Mouse (Mus musculus) frontal cortex, adult (tissue): ENCODE measurements around the gene Epha7.

Experiments used
- ATAC-seq: cut with Nextera tagmentation; 2 replicates; pipeline ENCODE4 v1.9.2; 2017; ENCODE audit warnings: mild to moderate bottlenecking, moderate library complexity, mixed read lengths; ENCODE audit not compliant: low TSS enrichment

The Epha7 gene

GRCm38 (mm10) chr4:28812691-28813289 is at the start of gene Epha7:
Gene Epha7, plus strand, starts transcription at chr4:28813131.
- ATAC-seq, result peak; percentile 88

- ATAC-seq, result no peak
Observed at GRCm38 (mm10) chr4:28783961-28784360, 29.0 kb upstream of the Epha7 start.

GRCm38 (mm10) chr4:28808800-28809199 is 4.1 kb upstream of the Epha7 start:
- ATAC-seq, result no peak

GRCm38 (mm10) chr4:28809703-28810102 is 3.2 kb upstream of the Epha7 start:
- ATAC-seq, result no peak

GRCm38 (mm10) chr4:28813551-28814475 is 882 bp downstream of the Epha7 start:
- ATAC-seq, result peak; percentile 9

- no peak for ATAC-seq
Observed at GRCm38 (mm10) chr4:28814476-28814815, 1.5 kb downstream of the Epha7 start.

- peak; percentile 46 for ATAC-seq
Observed at GRCm38 (mm10) chr4:28814816-28815620, 2.1 kb downstream of the Epha7 start.

- no peak for ATAC-seq
Observed at GRCm38 (mm10) chr4:28815621-28815920, 2.6 kb downstream of the Epha7 start.

- ATAC-seq, result no peak
Observed at GRCm38 (mm10) chr4:28823616-28824015, 10.7 kb downstream of the Epha7 start.

GRCm38 (mm10) chr4:28824616-28825015 is 11.7 kb downstream of the Epha7 start:
- ATAC-seq, result no peak

GRCm38 (mm10) chr4:28837669-28838068 is 24.7 kb downstream of the Epha7 start:
- no peak for ATAC-seq

GRCm38 (mm10) chr4:28846311-28846710 is 33.4 kb downstream of the Epha7 start:
- ATAC-seq, result peak; percentile 60; the same call in 1 of the 2 replicates

GRCm38 (mm10) chr4:28850388-28850787 is 37.5 kb downstream of the Epha7 start:
- ATAC-seq, result no peak

GRCm38 (mm10) chr4:28862845-28863666 is 50.1 kb downstream of the Epha7 start:
- ATAC-seq, result no peak

- no peak for ATAC-seq
Observed at GRCm38 (mm10) chr4:28866411-28866810, 53.5 kb downstream of the Epha7 start.

- ATAC-seq, result peak; percentile 77
Observed at GRCm38 (mm10) chr4:28871615-28872014, 58.7 kb downstream of the Epha7 start.

GRCm38 (mm10) chr4:28881271-28882044 is 68.5 kb downstream of the Epha7 start:
- ATAC-seq, result no peak

- no peak for ATAC-seq
Observed at GRCm38 (mm10) chr4:28889630-28890029, 76.7 kb downstream of the Epha7 start.

- ATAC-seq, result peak; percentile 54
Observed at GRCm38 (mm10) chr4:28890102-28890501, 77.2 kb downstream of the Epha7 start.

- ATAC-seq, result peak; percentile 97
Observed at GRCm38 (mm10) chr4:28895480-28895879, 82.5 kb downstream of the Epha7 start.

GRCm38 (mm10) chr4:28899373-28899772 is 86.4 kb downstream of the Epha7 start:
- no peak for ATAC-seq
